Mouse (Mus musculus) G1E (cell line): ENCODE results near the gene Src.

Experiments
- CTCF ChIP-seq: IDR thresholded peaks from 2 replicates; pipeline ENCODE4 v1.5.1; 2012; ENCODE audit warnings: low read depth, low read length, inconsistent platforms, mixed read lengths
- TAL1 ChIP-seq: conservative IDR thresholded peaks from 2 replicates; pipeline ENCODE4 v1.6.1; 2012; ENCODE audit warnings: low read depth, low read length, inconsistent platforms, mixed read lengths

GRCm38 (mm10) chr2:157430667-157431429 lies 12.6 kb downstream of the Src start:
- TF ChIP-seq CTCF: no peak
- TF ChIP-seq TAL1: no peak
